Mouse (Mus musculus): ENCODE measurements around the gene Igfbp7.

The Igfbp7 gene

GRCm38 (mm10) chr5:77381283-77381682, 26.6 kb downstream of the Igfbp7 start:
- no peak for DNase-seq (ENCODE audit: extremely low spot score, low read depth, low spot score)

- no peak for DNase-seq (ENCODE audit: extremely low spot score, low read depth, low spot score)
These were observed 27.4 kb downstream of the Igfbp7 start for GRCm38 (mm10) chr5:77380321-77380901.

- DNase-seq (ENCODE audit: extremely low spot score, low read depth, low spot score): no peak
These were observed 28.3 kb downstream of the Igfbp7 start for GRCm38 (mm10) chr5:77379434-77380135.

- DNase-seq (ENCODE audit: extremely low spot score, low read depth, low spot score): no peak
These were observed 29.8 kb downstream of the Igfbp7 start for GRCm38 (mm10) chr5:77378027-77378426.

GRCm38 (mm10) chr5:77375546-77375945, 32.3 kb downstream of the Igfbp7 start:
- no peak for DNase-seq (ENCODE audit: extremely low spot score, low read depth, low spot score)

- DNase-seq (ENCODE audit: extremely low spot score, low read depth, low spot score): no peak
These were observed 32.9 kb downstream of the Igfbp7 start for GRCm38 (mm10) chr5:77374945-77375344.

- DNase-seq (ENCODE audit: extremely low spot score, low read depth, low spot score): no peak
These were observed 35.1 kb downstream of the Igfbp7 start for GRCm38 (mm10) chr5:77372778-77373177.

- no peak for DNase-seq (ENCODE audit: extremely low spot score, low read depth, low spot score)
These were observed 35.6 kb downstream of the Igfbp7 start for GRCm38 (mm10) chr5:77372242-77372641.

- no peak for DNase-seq (ENCODE audit: extremely low spot score, low read depth, low spot score)
These were observed 37.4 kb downstream of the Igfbp7 start for GRCm38 (mm10) chr5:77370378-77370892.

GRCm38 (mm10) chr5:77369394-77369793, 38.4 kb downstream of the Igfbp7 start:
- DNase-seq (ENCODE audit: extremely low spot score, low read depth, low spot score): no peak

GRCm38 (mm10) chr5:77368194-77368593, 39.6 kb downstream of the Igfbp7 start:
- no peak for DNase-seq (ENCODE audit: extremely low spot score, low read depth, low spot score)

GRCm38 (mm10) chr5:77367682-77368081, 40.2 kb downstream of the Igfbp7 start:
- no peak for DNase-seq (ENCODE audit: extremely low spot score, low read depth, low spot score)

- DNase-seq (ENCODE audit: extremely low spot score, low read depth, low spot score): no peak
These were observed 40.7 kb downstream of the Igfbp7 start for GRCm38 (mm10) chr5:77367145-77367544.

GRCm38 (mm10) chr5:77366313-77366712, 41.5 kb downstream of the Igfbp7 start:
- no peak for DNase-seq (ENCODE audit: extremely low spot score, low read depth, low spot score)

GRCm38 (mm10) chr5:77364443-77365038, 43.3 kb downstream of the Igfbp7 start:
- no peak for DNase-seq (ENCODE audit: extremely low spot score, low read depth, low spot score)

GRCm38 (mm10) chr5:77363650-77364049, 44.2 kb downstream of the Igfbp7 start:
- no peak for DNase-seq (ENCODE audit: extremely low spot score, low read depth, low spot score)

- DNase-seq (ENCODE audit: extremely low spot score, low read depth, low spot score): no peak
These were observed 45.7 kb downstream of the Igfbp7 start for GRCm38 (mm10) chr5:77362120-77362519.

- no peak for DNase-seq (ENCODE audit: extremely low spot score, low read depth, low spot score)
These were observed 46.8 kb downstream of the Igfbp7 start for GRCm38 (mm10) chr5:77361006-77361405.

- no peak for DNase-seq (ENCODE audit: extremely low spot score, low read depth, low spot score)
These were observed 47.9 kb downstream of the Igfbp7 start for GRCm38 (mm10) chr5:77359971-77360370.

GRCm38 (mm10) chr5:77358347-77358746, 49.5 kb downstream of the Igfbp7 start:
- no peak for DNase-seq (ENCODE audit: extremely low spot score, low read depth, low spot score)

GRCm38 (mm10) chr5:77357405-77358149, 50.3 kb downstream of the Igfbp7 start:
- no peak for DNase-seq (ENCODE audit: extremely low spot score, low read depth, low spot score)
